Mouse (Mus musculus) CH12.LX (cell line): ENCODE measurements around the gene Mtmr12. TPM values are rescaled to one million over a fixed set of nuclear protein-coding genes. Genes with fewer than 3 reads are reported as not detected.

Experiments
- DNase-seq: peaks from one replicate; pipeline ENCODE4 v3.0.0-alpha.2; 2013; ENCODE audit errors: extremely low read depth
- H3K27ac ChIP-seq: 2 replicates; pipeline ENCODE4 v1.5.1; 2012; ENCODE audit warnings: low read depth, mild to moderate bottlenecking, control low read depth, moderate library complexity; ENCODE audit not compliant: insufficient read depth
- H3K27me3 ChIP-seq: replicated peaks from 2 replicates; pipeline ENCODE3; 2012; ENCODE audit warnings: inconsistent platforms
- H3K36me3 ChIP-seq, 2 experiments: replicated peaks in 1 of 2; 2 replicates each; pipeline versions ENCODE3 to v1.6.1; 2012; ENCODE audit warnings: inconsistent platforms in 1 of 2, low read length in 1 of 2, mild to moderate bottlenecking in 1 of 2, mixed read lengths in 1 of 2, moderate library complexity in 1 of 2; ENCODE audit not compliant: control insufficient read depth in 1 of 2, insufficient read depth in 1 of 2
- H3K4me1 ChIP-seq, 2 experiments: 2 replicates each; pipeline ENCODE4 v1.6.1; 2012; ENCODE audit warnings: inconsistent platforms in 1 of 2, moderate library complexity in 1 of 2; ENCODE audit not compliant: insufficient read depth in 2 of 2, control insufficient read depth in 1 of 2
- H3K4me2 ChIP-seq: 2 replicates; pipeline ENCODE4 v1.6.1; 2012; ENCODE audit warnings: low read depth, mild to moderate bottlenecking, control low read depth; ENCODE audit not compliant: poor library complexity, insufficient read depth, severe bottlenecking
- H3K4me3 ChIP-seq, 3 experiments: fragments of 150-350 bp in 1 of 3; sonication (generic) in 1 of 3; replicated peaks in 1 of 3; 2 replicates each; pipeline versions ENCODE3 to v1.5.1; 2011 to 2012; ENCODE audit warnings: low read depth in 2 of 3, low read length in 2 of 3, mild to moderate bottlenecking in 2 of 3, moderate library complexity in 2 of 3, control low read depth in 1 of 3, improper control_type of control experiment in 1 of 3, inconsistent platforms in 1 of 3, mixed read lengths in 1 of 3; ENCODE audit not compliant: poor library complexity in 1 of 3
- H3K79me2 ChIP-seq: replicated peaks from 2 replicates; pipeline ENCODE4 v1.6.1; 2012; ENCODE audit warnings: mild to moderate bottlenecking, moderate library complexity; ENCODE audit not compliant: control insufficient read depth, poor library complexity, insufficient read depth, severe bottlenecking; ENCODE audit errors: extremely low read depth
- H3K9ac ChIP-seq: 2 replicates; pipeline ENCODE4 v1.6.1; 2012; ENCODE audit warnings: low read depth, mild to moderate bottlenecking, control low read depth, moderate library complexity; ENCODE audit not compliant: insufficient read depth
- H3K9me3 ChIP-seq: replicated peaks from 2 replicates; pipeline ENCODE3; 2012; ENCODE audit warnings: low read length, inconsistent platforms, mixed read lengths
- BHLHE40 ChIP-seq: IDR thresholded peaks from 2 replicates; pipeline ENCODE4 v1.6.1; 2011; ENCODE audit warnings: mild to moderate bottlenecking, low read depth, low read length, improper control_type of control experiment
- CTCF ChIP-seq, 2 experiments: IDR thresholded peaks in 1 of 2; conservative IDR thresholded peaks in 1 of 2; 2 replicates each; pipeline ENCODE4 v1.5.1; 2011 to 2012; ENCODE audit warnings: low read depth in 2 of 2, low read length in 2 of 2, improper control_type of control experiment in 1 of 2, inconsistent platforms in 1 of 2, mild to moderate bottlenecking in 1 of 2, moderate library complexity in 1 of 2
- ELF1 ChIP-seq: IDR thresholded peaks from 2 replicates; pipeline ENCODE4 v1.6.1; 2014; ENCODE audit warnings: low read depth, mild to moderate bottlenecking, inconsistent platforms, low read length, improper control_type of control experiment
- EP300 ChIP-seq: IDR thresholded peaks from 2 replicates; pipeline ENCODE4 v1.6.1; 2011; ENCODE audit warnings: low read length, improper control_type of control experiment
- ETS1 ChIP-seq: conservative IDR thresholded peaks from 2 replicates; pipeline ENCODE4 v1.6.1; 2012; ENCODE audit warnings: low read depth, mild to moderate bottlenecking, inconsistent platforms, low read length, improper control_type of control experiment, moderate library complexity
- GABPA ChIP-seq: IDR thresholded peaks from 2 replicates; pipeline ENCODE4 v1.6.1; 2012; ENCODE audit warnings: low read depth, low read length, improper control_type of control experiment, inconsistent platforms; ENCODE audit not compliant: insufficient replicate concordance
- IRF4 ChIP-seq: IDR thresholded peaks from 2 replicates; pipeline ENCODE4 v1.6.1; 2014; ENCODE audit warnings: low read depth, mild to moderate bottlenecking, inconsistent platforms, low read length, improper control_type of control experiment
- KAT2A ChIP-seq: IDR thresholded peaks from 2 replicates; pipeline ENCODE4 v1.6.1; 2012; ENCODE audit warnings: low read length, improper control_type of control experiment, inconsistent platforms; ENCODE audit not compliant: insufficient replicate concordance
- MAFK ChIP-seq: IDR thresholded peaks from 2 replicates; pipeline ENCODE4 v1.6.1; 2011; ENCODE audit warnings: low read length, improper control_type of control experiment; ENCODE audit not compliant: insufficient replicate concordance
- MAX ChIP-seq: IDR thresholded peaks from 2 replicates; pipeline ENCODE4 v1.6.1; 2011; ENCODE audit warnings: low read length, improper control_type of control experiment
- MAZ ChIP-seq: IDR thresholded peaks from 2 replicates; pipeline ENCODE4 v1.6.1; 2012; ENCODE audit warnings: low read depth, mild to moderate bottlenecking, inconsistent platforms, low read length, improper control_type of control experiment, moderate library complexity
- MYC ChIP-seq: IDR thresholded peaks from 2 replicates; pipeline ENCODE4 v1.6.1; 2011; ENCODE audit warnings: low read depth, mild to moderate bottlenecking, improper control_type of control experiment, low read length
- NRF1 ChIP-seq: IDR thresholded peaks from 2 replicates; pipeline ENCODE4 v1.6.1; 2014; ENCODE audit warnings: low read depth, mild to moderate bottlenecking, inconsistent platforms, low read length, improper control_type of control experiment, moderate library complexity
- PAX5 ChIP-seq: IDR thresholded peaks from 2 replicates; pipeline ENCODE4 v1.6.1; 2012; ENCODE audit warnings: low read length, inconsistent platforms, mixed read lengths
- POLR2A ChIP-seq: IDR thresholded peaks from 2 replicates; pipeline ENCODE4 v1.6.1; 2011; ENCODE audit warnings: low read depth, mild to moderate bottlenecking, improper control_type of control experiment, low read length
- POLR2AphosphoS2 ChIP-seq: IDR thresholded peaks from 2 replicates; pipeline ENCODE4 v1.6.1; 2011; ENCODE audit warnings: low read depth, low read length, improper control_type of control experiment
- RCOR1 ChIP-seq: conservative IDR thresholded peaks from 2 replicates; pipeline ENCODE4 v1.6.1; 2012; ENCODE audit warnings: low read depth, mild to moderate bottlenecking, inconsistent platforms, low read length, improper control_type of control experiment
- SIN3A ChIP-seq: IDR thresholded peaks from 2 replicates; pipeline ENCODE4 v1.6.1; 2012; ENCODE audit warnings: low read length, improper control_type of control experiment, inconsistent platforms
- SMC3 ChIP-seq: IDR thresholded peaks from 2 replicates; pipeline ENCODE4 v1.6.1; 2011; ENCODE audit warnings: low read depth, low read length, improper control_type of control experiment
- TBP ChIP-seq: conservative IDR thresholded peaks from 2 replicates; pipeline ENCODE4 v1.6.1; 2011; ENCODE audit warnings: low read depth, low read length, improper control_type of control experiment
- UBTF ChIP-seq: IDR thresholded peaks from 2 replicates; pipeline ENCODE4 v1.6.1; 2012; ENCODE audit warnings: low read depth, mild to moderate bottlenecking, inconsistent platforms, low read length, improper control_type of control experiment, moderate library complexity
- USF1 ChIP-seq: IDR thresholded peaks from 2 replicates; pipeline ENCODE4 v1.6.1; 2014; ENCODE audit warnings: low read depth, mild to moderate bottlenecking, inconsistent platforms, low read length, improper control_type of control experiment
- USF2 ChIP-seq: conservative IDR thresholded peaks from 2 replicates; pipeline ENCODE4 v1.6.1; 2011; ENCODE audit warnings: low read depth, low read length, improper control_type of control experiment
- ZC3H11A ChIP-seq: IDR thresholded peaks from 2 replicates; pipeline ENCODE4 v1.6.1; 2012; ENCODE audit warnings: low read depth, mild to moderate bottlenecking, inconsistent platforms, low read length, improper control_type of control experiment
- ZMIZ1 ChIP-seq: IDR thresholded peaks from 2 replicates; pipeline ENCODE4 v1.6.1; 2012; ENCODE audit warnings: low read depth, mild to moderate bottlenecking, inconsistent platforms, low read length, improper control_type of control experiment
- ZNF384 ChIP-seq: IDR thresholded peaks from 2 replicates; pipeline ENCODE4 v1.6.1; 2012; ENCODE audit warnings: low read depth, low read length, improper control_type of control experiment, inconsistent platforms
- dilution Hi-C: fragments of 300-500 bp; cut with MboI; formaldehyde crosslinking; loops from 2 replicates; pipeline ENCODE4 v1.14.3; 2020; ENCODE audit warnings: low sequenced_read_pairs; ENCODE audit not compliant: extremely low pct_unique_long_range_greater_than_20kb, extremely low pct_ligation_motif_present
- in situ Hi-C: fragments of 300-500 bp; cut with MboI; formaldehyde crosslinking; loops from 3 replicates; pipeline ENCODE4 v1.14.3; 2019; ENCODE audit warnings: low sequenced_read_pairs, low pct_ligation_motif_present, low pct_unique_long_range_greater_than_20kb, mixed read lengths
- polyA plus RNA-seq: library from polyadenylated mRNA; unstranded; fragments of >175 nt; gene quantifications from 2 replicates; pipeline ENCODE4 v1.2.1, GENCODE M21; 2012; ENCODE audit warnings: low read depth; ENCODE audit not compliant: insufficient read length
- total RNA-seq, 2 experiments: library from RNA; depleted of rRNA; stranded (reverse); fragments of 300-350 nt in 1 of 2; fragments of >200 nt in 1 of 2; gene quantifications; 2 replicates each; pipeline ENCODE4 v1.2.3; 2012 to 2014

Gene Mtmr12
- total and polyA plus RNA-seq, 3 experiments = 8.2 to 16.3 (median 12.3) TPM

DNA sequence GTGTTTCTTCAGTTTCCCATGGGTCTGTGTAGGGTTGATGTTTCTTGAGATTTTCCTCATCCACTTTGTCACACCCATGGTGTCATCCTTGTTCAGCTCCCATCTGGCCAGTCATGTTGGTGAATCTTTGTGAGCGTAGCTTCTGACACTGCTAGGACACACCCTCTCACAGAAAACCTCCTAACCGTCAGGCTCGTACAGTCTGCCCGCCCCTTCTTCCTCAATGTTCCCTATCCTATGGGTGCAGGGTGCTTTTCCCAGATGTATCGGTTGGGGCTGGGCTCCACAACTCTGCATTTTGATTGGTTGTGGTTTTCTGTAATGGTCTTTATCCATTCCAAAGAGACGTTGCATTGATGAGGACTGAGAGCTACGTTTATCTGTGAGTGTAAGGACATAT is 85.5 kb downstream of the Mtmr12 start:
- no peak for DNase-seq
- no peak overlapping the region for H3K9ac ChIP-seq
- TF ChIP-seq SMC3 = no peak
- TF ChIP-seq ELF1 = no peak
- no peak for TF ChIP-seq PAX5
- no peak for TF ChIP-seq TBP
- no peak for TF ChIP-seq NRF1
- no peak for TF ChIP-seq POLR2A
- TF ChIP-seq KAT2A = no peak
- TF ChIP-seq ZNF384 = no peak
- no peak for TF ChIP-seq MAX
- TF ChIP-seq ZMIZ1 = no peak
- TF ChIP-seq MYC = no peak
- TF ChIP-seq BHLHE40 = no peak
- no peak for TF ChIP-seq ZC3H11A
- TF ChIP-seq RCOR1 = no peak
- no peak for TF ChIP-seq USF2
- TF ChIP-seq SIN3A = no peak
- TF ChIP-seq UBTF = no peak
- no peak for TF ChIP-seq USF1
- TF ChIP-seq, all 38 proteins: peak for 0
- Histone ChIP-seq H3K27me3 (no peaks in the 10 kb centered on the region), H3K9me3 (peaks cover 2% of the 10 kb centered on the region), H3K27ac (no peak overlapping the region), H3K4me2 (no peak overlapping the region), H3K4me1 (peaks cover 0 to 13% of the 10 kb centered on the region in 2 experiments; a peak in 2 of 4 replicates), H3K4me3 (no peak overlapping the region), H3K79me2 (no peaks in the 10 kb centered on the region), H3K36me3 (no peaks in the 10 kb centered on the region)
- dilution Hi-C loops (loop anchor here (25.0 kb wide), 1 partner anchor 103 kb away; no protein-coding TSS in a partner anchor), in situ Hi-C loops (no loop called here)

DNA sequence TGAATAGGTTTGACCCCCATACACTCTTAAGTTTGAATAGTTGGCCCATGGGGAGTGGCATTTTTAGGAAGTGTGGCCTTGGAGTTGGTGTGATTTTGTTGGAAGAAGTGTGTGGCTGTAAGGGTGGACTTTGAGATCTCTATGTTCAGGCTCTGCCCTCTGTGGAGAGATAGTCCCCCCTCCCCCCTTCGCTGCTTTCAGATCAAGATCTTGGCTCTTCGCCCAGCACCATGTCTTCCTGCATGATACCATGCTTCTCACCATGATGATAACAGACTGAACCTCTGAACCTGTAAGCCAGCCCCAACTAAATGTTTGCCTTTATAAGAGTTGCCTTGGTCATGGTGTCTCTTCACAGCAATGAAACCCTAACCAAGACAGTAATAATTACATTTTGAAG is 86.9 kb downstream of the Mtmr12 start:
- Histone ChIP-seq H3K79me2 (no peaks in the 10 kb centered on the region), H3K36me3 (no peaks in the 10 kb centered on the region), H3K4me1 (peaks cover 0 to 19% of the 10 kb centered on the region in 2 experiments; a peak in 2 of 4 replicates), H3K9me3 (no peaks in the 10 kb centered on the region), H3K4me2 (no peak overlapping the region), H3K4me3 (no peak overlapping the region), H3K27ac (no peak overlapping the region), H3K9ac (no peak overlapping the region), H3K27me3 (no peaks in the 10 kb centered on the region)
- in situ Hi-C loops = no loop called here
- DNase-seq = no peak
- dilution Hi-C loops = loop anchor here (25.0 kb wide), 1 partner anchor 104 kb away; no protein-coding TSS in a partner anchor
- TF ChIP-seq EP300 (no peak), ELF1 (no peak), PAX5 (no peak), CTCF (conservative IDR thresholded peaks at IDR 0.05 in 1 of 2, IDR thresholded peaks at IDR 0.05 in 1 of 2; ENCODE audit: low read depth in 2 of 2, low read length in 2 of 2) (no peak), POLR2AphosphoS2 (no peak), BHLHE40 (no peak), UBTF (no peak), MAFK (no peak), MAZ (no peak), KAT2A (no peak), ETS1 (no peak), IRF4 (no peak), MYC (no peak), GABPA (no peak)
